Mouse (Mus musculus) megakaryocyte progenitor cell, adult 5-6 weeks (primary cell): ENCODE data around the gene Zfp335. TPM values are rescaled to one million over a fixed set of nuclear protein-coding genes. Genes with fewer than 3 reads are reported as not detected.
"Not testable (repeated sequence)": the region's sequence is repeated elsewhere in the genome, so short reads cannot be mapped to it uniquely, and the experiment has no call there.

ENCODE experiments used
- ATAC-seq: replicated peaks from 2 replicates; pipeline ENCODE4 v1.8.0; 2016; ENCODE audit warnings: mild to moderate bottlenecking, moderate TSS enrichment, inconsistent platforms; ENCODE audit not compliant: poor library complexity
- total RNA-seq, 2 experiments: library from RNA; stranded (forward) in 1 of 2; stranded (reverse) in 1 of 2; fragments of 157-497, 149-512 nt in 1 of 2; fragments of 200-1000 nt in 1 of 2; gene quantifications; 2 replicates each; pipeline versions ENCODE4 v1.2.3 to v1.2.4; 2015 to 2017

The Zfp335 gene
- total RNA-seq, 2 experiments from 2014 or later, result 8.2 to 11.3 TPM

GRCm38 (mm10) chr2:164873621-164874020, 37.9 kb downstream of the Zfp335 start:
- ATAC-seq, result no peak

GRCm38 (mm10) chr2:164871602-164872303, 39.8 kb downstream of the Zfp335 start:
- no peak for ATAC-seq

- ATAC-seq, result peak; percentile 56
Observed at GRCm38 (mm10) chr2:164868491-164868890, 43.1 kb downstream of the Zfp335 start.

- ATAC-seq, result no peak
Observed at GRCm38 (mm10) chr2:164867566-164867965, 44.0 kb downstream of the Zfp335 start.

- ATAC-seq, result peak; percentile 47
Observed at GRCm38 (mm10) chr2:164866741-164867551, 44.6 kb downstream of the Zfp335 start.

GRCm38 (mm10) chr2:164864593-164864992, 47.0 kb downstream of the Zfp335 start:
- peak; percentile 37; the same call in 1 of the 2 replicates for ATAC-seq

GRCm38 (mm10) chr2:164863411-164863810, 48.1 kb downstream of the Zfp335 start:
- not testable (repeated sequence) for ATAC-seq

- ATAC-seq, result peak; percentile 44
Observed at GRCm38 (mm10) chr2:164862179-164862861, 49.2 kb downstream of the Zfp335 start.

GRCm38 (mm10) chr2:164861094-164861493, 50.5 kb downstream of the Zfp335 start:
- ATAC-seq, result no peak

- no peak for ATAC-seq
Observed at GRCm38 (mm10) chr2:164859640-164860432, 51.7 kb downstream of the Zfp335 start.

- no peak for ATAC-seq
Observed at GRCm38 (mm10) chr2:164859155-164859554, 52.4 kb downstream of the Zfp335 start.

GRCm38 (mm10) chr2:164857842-164858553, 53.6 kb downstream of the Zfp335 start:
- ATAC-seq, result no peak

GRCm38 (mm10) chr2:164857101-164857821, 54.3 kb downstream of the Zfp335 start, which contains the start of gene Pltp:
Gene Pltp (minus strand): TSS chr2:164857711.
- ATAC-seq, result peak; percentile 62

- 0 out of 2 replicates have a peak, but pooled peaks have one; percentile 15 for ATAC-seq
Observed at GRCm38 (mm10) chr2:164856309-164857100, 55.1 kb downstream of the Zfp335 start.

- not testable (repeated sequence) for ATAC-seq
Observed at GRCm38 (mm10) chr2:164855572-164855971, 56.0 kb downstream of the Zfp335 start.

GRCm38 (mm10) chr2:164850061-164850460, 61.5 kb downstream of the Zfp335 start:
- ATAC-seq, result no peak

- 0 out of 2 replicates have a peak, but pooled peaks have one; percentile 34 for ATAC-seq
Observed at GRCm38 (mm10) chr2:164845782-164846181, 65.8 kb downstream of the Zfp335 start.
